Mouse (Mus musculus): ENCODE measurements at regions not wholly inside any gene's neighbourhood (a gene's known extent, or its start where the extent isn't known, plus 50 kb on each side); places are given as distances from the start of the nearest gene placed in this dataset.
"Not testable (repeated sequence)": the region's sequence is repeated elsewhere in the genome, so short reads cannot be mapped to it uniquely, and the experiment has no call there.

GRCm38 (mm10) chr10:62055408-62055807, 76.5 kb upstream of the Col13a1 start:
- peak; percentile 61 for DNase-seq

GRCm38 (mm10) chr10:62049782-62050192, 70.9 kb upstream of the Col13a1 start:
- peak; percentile 75 for DNase-seq

GRCm38 (mm10) chr10:62044408-62044807, 65.5 kb upstream of the Col13a1 start:
- DNase-seq: no peak

GRCm38 (mm10) chr10:62039915-62040314, 61.0 kb upstream of the Col13a1 start:
- no peak for DNase-seq

- no peak for DNase-seq
Measured at GRCm38 (mm10) chr10:62038656-62039055, 59.7 kb upstream of the Col13a1 start.

GRCm38 (mm10) chr10:62037402-62038199, 58.7 kb upstream of the Col13a1 start:
- no peak for DNase-seq

- no peak for DNase-seq
Measured at GRCm38 (mm10) chr10:62036815-62037214, 57.9 kb upstream of the Col13a1 start.

- DNase-seq: no peak
Measured at GRCm38 (mm10) chr10:62034291-62034690, 55.4 kb upstream of the Col13a1 start.

- DNase-seq: no peak
Measured at GRCm38 (mm10) chr10:62033748-62034147, 54.8 kb upstream of the Col13a1 start.

GRCm38 (mm10) chr10:62031986-62032385, 53.1 kb upstream of the Col13a1 start:
- not testable (repeated sequence) for DNase-seq

GRCm38 (mm10) chr10:62029271-62029670, 50.4 kb upstream of the Col13a1 start:
- no peak for DNase-seq

Measured in kidney, postnatal 14 days (tissue).